Mouse (Mus musculus): Measurements from ENCODE around the gene Dnase2a.
"Not testable (repeated sequence)": the region's sequence is repeated elsewhere in the genome, so short reads cannot be mapped to it uniquely, and the experiment has no call there.

The Dnase2a gene

GRCm38 (mm10) chr8:84907493-84907892 is 867 bp upstream of the Dnase2a start:
- intact Hi-C loops (cut with DNase I): no loop called here

GRCm38 (mm10) chr8:84907979-84908378 is 381 bp upstream of the Dnase2a start:
- intact Hi-C loops (cut with DNase I): not testable (repeated sequence)

DNA sequence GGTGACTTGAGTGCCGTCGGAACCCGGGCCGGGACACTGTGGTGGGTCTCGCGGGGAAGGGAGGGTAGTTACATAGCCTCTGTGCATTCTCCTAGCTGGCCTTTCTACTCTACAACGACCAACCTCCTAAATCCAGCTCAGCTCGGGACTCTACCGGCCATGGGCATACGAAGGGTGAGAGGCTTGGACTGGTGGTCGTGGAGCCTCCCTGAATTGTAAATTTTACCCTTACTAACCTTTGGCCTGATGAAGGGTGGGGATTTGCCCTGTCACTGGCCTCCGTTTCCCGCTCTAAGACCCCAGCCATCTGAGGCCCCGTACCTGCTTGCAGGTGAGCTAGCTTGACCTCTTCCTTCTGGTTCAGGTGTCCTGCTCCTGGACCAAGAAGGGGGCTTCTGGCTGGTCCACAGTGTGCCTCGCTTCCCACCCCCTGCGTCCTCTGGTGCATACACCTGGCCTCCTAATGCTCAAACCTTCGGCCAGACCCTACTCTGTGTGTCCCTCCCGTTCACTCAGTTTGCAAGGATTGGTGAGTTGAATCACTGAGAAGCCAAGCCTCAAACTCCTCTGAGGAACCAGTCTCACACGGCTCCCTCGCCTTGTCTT is 905 bp downstream of the Dnase2a start:
- intact Hi-C loops (cut with DNase I): no loop called here

DNA sequence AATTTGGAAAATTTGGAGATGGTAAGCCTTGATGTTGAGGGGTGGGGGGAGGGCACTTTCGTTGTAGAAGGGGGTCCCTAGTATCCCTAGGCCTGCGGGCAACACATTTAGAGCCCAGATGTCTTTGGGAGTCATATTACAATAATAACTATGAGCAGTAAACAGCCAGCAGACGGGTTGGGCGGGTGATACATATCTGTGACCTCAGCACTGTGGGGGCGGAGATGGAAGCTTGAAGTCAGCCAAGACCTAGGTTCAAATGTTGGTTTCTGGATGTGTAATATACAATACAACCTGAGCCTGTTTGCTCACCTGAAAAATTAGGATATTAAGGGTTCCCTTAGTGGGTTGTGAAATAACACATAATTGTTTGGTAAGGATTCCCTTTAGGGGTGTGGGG is 1.6 kb downstream of the Dnase2a start:
- intact Hi-C loops (cut with DNase I): no loop called here

DNA sequence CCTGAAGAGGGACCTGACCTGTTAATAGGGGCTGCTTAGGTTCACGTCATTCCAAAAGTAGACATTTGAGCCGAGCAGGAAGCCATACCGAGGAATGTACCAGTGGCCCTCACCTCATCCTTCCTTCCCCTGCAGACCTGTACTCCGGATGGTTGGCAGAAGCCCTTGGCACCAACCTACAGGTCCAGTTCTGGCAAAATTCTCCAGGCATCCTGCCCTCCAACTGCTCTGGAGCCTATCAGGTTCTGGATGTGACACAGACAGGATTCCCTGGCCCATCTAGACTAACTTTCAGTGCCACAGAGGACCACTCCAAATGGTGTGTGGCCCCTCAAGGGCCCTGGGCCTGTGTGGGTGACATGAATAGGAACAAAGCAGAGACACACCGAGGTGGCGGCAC is 2.2 kb downstream of the Dnase2a start:
- intact Hi-C loops (cut with DNase I): no loop called here

GRCm38 (mm10) chr8:84911854-84912253 is 3.5 kb downstream of the Dnase2a start:
- intact Hi-C loops (cut with DNase I): no loop called here

GRCm38 (mm10) chr8:84912391-84912790 is 4.0 kb downstream of the Dnase2a start:
- intact Hi-C loops (cut with DNase I): no loop called here

- intact Hi-C loops (cut with DNase I): no loop called here
Measured at GRCm38 (mm10) chr8:84912895-84913501, 4.6 kb downstream of the Dnase2a start.

DNA sequence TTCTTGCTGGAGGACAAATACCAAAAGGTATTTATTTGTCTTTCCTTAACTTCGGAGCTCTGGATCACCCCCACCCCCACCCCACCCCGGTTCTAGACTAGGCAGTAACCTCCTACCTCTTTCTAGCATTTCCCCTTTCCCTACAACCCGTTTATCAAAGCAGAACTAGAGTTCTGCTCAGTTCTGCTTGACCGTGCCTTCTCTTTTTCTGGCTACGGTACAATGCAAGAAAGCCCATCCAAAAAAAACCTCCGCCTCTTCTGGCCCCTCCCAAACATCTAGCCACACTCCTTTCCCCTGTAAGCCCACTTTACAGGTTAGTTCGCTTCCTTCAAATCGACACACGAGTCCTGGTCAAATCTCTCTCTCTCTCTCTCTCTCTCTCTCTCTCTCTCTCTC is 5.1 kb downstream of the Dnase2a start:
- intact Hi-C loops (cut with DNase I): no loop called here

GRCm38 (mm10) chr8:84913960-84914359 is 5.6 kb downstream of the Dnase2a start:
- intact Hi-C loops (cut with DNase I): no loop called here

GRCm38 (mm10) chr8:84915269-84915668 is 6.9 kb downstream of the Dnase2a start:
- intact Hi-C loops (cut with DNase I): loop anchor here (5.0 kb wide), 1 partner anchor 37 kb away; no protein-coding TSS in a partner anchor

DNA sequence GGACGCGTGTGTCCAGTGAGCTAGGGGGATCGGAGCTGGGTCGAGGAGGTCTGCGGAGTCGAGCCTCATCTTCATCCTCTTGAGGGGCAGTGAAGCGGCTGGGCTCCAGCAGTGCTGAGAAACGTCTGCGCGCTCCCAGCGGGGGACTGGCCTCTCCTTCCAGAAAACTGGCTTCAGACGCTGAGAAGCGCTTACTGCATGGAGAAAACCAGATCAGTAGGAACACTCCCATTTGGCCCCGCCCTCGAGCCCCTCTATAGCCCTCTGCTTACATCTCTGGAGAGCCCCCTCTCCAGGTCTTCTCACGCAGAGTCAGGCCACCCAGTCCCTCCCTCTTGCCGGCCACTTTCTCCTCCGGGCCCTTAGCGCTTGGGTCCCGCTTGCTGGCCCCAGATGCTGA is 9.4 kb downstream of the Dnase2a start:
- intact Hi-C loops (cut with DNase I): loop anchor here (5.0 kb wide), 1 partner anchor 35 kb away; no protein-coding TSS in a partner anchor

GRCm38 (mm10) chr8:84918646-84919045 is 10.3 kb downstream of the Dnase2a start:
- intact Hi-C loops (cut with DNase I): loop anchor here (5.0 kb wide), 1 partner anchor 34 kb away; no protein-coding TSS in a partner anchor

GRCm38 (mm10) chr8:84921596-84921995 is 13.2 kb downstream of the Dnase2a start:
- intact Hi-C loops (cut with DNase I): no loop called here

GRCm38 (mm10) chr8:84925557-84925956 is 17.2 kb downstream of the Dnase2a start:
- intact Hi-C loops (cut with DNase I): loop anchor here (5.0 kb wide), 1 partner anchor 72 kb away; no protein-coding TSS in a partner anchor

DNA sequence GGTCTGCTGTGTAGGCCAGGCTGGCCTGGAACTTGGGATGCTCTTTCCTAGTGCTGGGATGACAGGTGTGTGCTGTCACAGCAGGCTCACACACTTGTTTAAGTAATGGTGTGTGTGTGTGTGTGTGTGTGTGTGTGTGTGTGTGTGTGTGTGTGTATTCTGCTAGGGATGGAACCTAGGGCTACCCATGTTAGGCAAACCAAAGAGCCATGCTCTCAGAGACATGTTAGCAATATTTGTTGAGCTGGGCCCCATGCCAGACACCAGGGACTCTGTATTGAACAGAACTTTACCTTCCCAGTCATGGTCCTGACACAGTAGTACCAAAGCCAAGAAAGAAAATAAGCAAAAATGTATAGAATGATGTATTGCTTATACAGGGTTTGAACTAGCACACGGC is 19.2 kb downstream of the Dnase2a start:
- intact Hi-C loops (cut with DNase I): loop anchor here (5.0 kb wide), 1 partner anchor 70 kb away; no protein-coding TSS in a partner anchor

DNA sequence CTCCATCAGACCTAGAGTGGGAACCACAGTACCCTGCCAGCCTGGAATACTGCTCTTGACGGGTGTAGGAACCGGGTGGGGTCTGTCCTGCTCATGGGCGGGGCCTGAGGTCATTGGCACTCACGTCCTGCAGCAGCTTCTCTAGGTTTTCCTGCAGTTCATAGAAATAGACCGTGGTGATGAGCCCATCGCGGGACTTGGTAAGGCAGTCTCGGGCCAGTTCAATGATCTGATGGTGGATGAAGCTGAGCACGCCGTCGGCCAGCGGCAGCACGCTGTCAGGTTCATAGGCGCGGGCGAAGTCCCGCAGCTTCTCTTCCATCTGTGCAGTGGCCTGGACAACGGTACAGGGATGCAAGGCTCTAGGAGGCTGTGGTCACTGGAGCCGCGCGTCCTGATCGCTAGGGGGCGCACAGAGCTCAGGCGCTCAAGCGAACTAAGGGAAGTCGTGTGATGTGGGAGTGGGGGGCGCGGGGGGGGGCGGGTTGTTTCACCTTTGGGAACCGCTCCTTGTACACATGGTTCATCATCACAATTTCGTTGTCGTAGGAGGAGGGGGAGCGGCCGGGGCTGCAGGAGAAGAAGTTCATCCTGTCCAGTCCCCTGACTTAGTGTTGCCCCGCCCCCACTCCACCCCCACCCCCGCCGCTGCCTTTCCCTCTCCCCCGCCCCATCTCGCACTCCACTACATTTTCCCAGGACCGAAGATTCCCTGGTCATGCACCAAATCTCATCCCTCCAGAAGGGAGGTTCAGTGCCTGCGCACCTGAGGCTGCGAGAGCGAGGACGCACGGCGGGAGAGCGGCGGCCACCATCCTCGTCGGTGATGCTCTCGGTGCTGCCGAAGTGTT is 20.3 kb downstream of the Dnase2a start:
- intact Hi-C loops (cut with DNase I): loop anchor here (5.0 kb wide), 1 partner anchor 69 kb away; no protein-coding TSS in a partner anchor

DNA sequence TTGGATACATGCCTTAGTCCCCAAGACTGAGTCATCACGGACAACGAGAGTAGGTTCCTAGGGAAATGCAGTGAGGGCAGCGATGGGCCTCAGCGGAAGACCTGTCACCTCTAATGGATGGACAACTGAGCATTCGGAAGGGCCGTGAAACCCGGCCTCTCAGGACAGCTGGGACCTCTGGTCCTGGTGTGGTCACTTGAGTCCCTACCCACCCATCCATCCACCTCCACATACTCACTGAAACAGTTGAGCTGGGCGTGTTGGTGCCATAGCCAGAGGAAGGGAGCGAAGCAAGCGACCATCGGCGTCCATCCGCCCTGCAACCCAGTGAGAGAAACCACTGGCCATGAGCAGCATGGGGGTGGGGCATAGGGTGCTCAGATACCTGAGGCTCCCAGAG is 22.2 kb downstream of the Dnase2a start:
- intact Hi-C loops (cut with DNase I): no loop called here

- intact Hi-C loops (cut with DNase I): no loop called here
Measured at GRCm38 (mm10) chr8:84933767-84934559, 25.6 kb downstream of the Dnase2a start.

- intact Hi-C loops (cut with DNase I): no loop called here
Measured at GRCm38 (mm10) chr8:84934860-84935259, 26.5 kb downstream of the Dnase2a start.

DNA sequence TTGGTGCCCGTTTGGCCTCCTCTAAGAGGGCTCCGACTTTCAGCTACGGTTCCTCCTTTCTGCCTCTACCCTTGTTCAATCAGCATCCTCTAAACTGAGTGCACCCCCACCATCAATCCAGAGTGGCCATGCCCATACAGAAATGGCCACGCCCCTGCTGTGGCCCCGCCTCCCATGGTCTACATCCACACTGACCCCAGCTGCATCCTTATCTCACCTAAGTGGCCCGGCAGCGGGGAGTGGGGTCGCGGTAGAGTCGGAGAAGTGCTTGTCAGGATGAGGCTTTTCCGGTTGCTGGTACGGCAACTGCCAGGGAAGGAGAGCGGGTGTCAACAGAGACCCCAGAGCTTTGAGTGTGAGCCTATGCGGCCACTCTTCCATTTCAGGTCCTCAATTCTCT is 27.1 kb downstream of the Dnase2a start:
- intact Hi-C loops (cut with DNase I): no loop called here
